In the genomic region with DNA sequence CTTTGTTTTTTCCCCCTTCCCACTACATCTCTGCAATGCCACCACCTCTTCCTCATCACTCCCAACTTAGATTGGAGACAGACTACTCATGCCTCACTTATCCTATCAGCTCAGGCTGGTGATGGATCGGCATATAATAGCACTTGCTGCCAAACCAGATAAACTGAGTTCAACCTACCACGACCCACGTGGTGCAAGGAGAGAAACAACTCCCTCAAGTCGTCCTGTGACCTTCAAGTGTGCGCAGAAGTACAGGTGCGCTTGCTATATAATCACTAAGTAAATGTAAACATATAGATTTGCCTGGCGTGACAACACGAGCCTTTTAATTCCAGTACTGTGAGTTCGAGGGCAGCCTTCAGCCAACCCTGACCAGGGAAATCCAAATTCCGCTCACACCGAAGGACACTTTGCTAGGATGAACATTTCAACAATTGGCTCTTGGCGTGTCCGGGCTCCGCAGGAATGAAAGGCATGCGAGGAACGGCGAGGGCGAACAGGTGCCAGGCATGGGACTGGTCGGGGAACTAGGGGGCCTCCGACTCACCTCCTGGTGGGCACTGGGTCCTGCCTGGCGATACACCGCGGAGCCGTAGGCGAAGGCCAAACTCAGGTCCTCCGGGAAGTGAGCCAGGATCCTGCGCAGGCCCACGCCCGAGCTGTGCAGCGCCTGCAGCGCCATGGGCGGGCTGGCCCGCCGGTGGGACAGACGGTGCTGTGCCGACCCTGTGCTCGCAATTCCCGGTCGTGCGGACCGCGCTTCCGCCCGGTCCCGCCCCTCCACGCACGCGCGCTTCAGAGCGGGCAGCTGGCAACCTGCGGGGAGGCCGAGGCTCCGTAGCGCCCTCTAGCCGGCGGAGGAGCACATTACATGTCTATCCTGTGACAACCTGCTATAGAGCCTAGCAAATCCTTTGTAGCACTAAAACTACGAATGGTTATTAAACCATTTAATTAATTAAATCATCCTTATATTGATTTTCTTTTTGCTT, we compare ENCODE assay signal across 8 mouse cellular contexts. TPM values are rescaled to one million over a fixed set of nuclear protein-coding genes. Genes with fewer than 3 reads are reported as not detected.
DNase-seq lines count a peak whose midpoint lies in the region; ATAC-seq and TF ChIP-seq lines count a peak whose summit lies in the region.

A gene (minus strand): TSS at position 774 of the 992 bp plus-strand sequence.

- H3K4me2 ChIP-seq in hindbrain, postnatal 0 days (ENCODE audit: low read depth, low read length) = peak within 1 kb of the TSS; percentile 79

- no peaks in the 10 kb centered on the region for H3K27me3 ChIP-seq in hindbrain, postnatal 0 days (ENCODE audit: insufficient read depth, low read length)

- TF ChIP-seq CTCF in cortical plate, adult 2 months (IDR thresholded peaks at IDR 0.05; ENCODE audit: extremely low read depth, insufficient read depth, low read length) = peak; percentile 89
- TF ChIP-seq CTCF in hindbrain, postnatal 0 days (IDR thresholded peaks at IDR 0.05; ENCODE audit: low read depth) = peak; percentile 86

- no peaks in the 10 kb centered on the region for H3K9me3 ChIP-seq in hindbrain, postnatal 0 days (ENCODE audit: low read length)

- WGBS in hindbrain, postnatal 0 days = under 1% methylated on average over 57 of the region's 57 CpGs

- peak; percentile 96 for ATAC-seq in hindbrain, postnatal 0 days
- peak; percentile 100 for ATAC-seq in megakaryocyte, adult 5-6 weeks (ENCODE audit: poor library complexity, severe bottlenecking)

- peak; percentile 89 to 94 for DNase-seq in adrenal gland, adult (ENCODE audit: inconsistent age in 2 of 2, low spot score in 1 of 2)
- peak; percentile 57 to 72 for DNase-seq in gastrocnemius, adult 8-10 months (ENCODE audit: low spot score in 2 of 2)
- peak; percentile 94 for DNase-seq in hindbrain, postnatal 0 days (ENCODE audit: low spot score)
- peak; percentile 59 to 69 for DNase-seq in left cerebral cortex, adult 8-10 months (ENCODE audit: low spot score in 2 of 2)
- peak; percentile 88 for DNase-seq in right cerebral cortex, adult 18-20 months
- DNase-seq in urinary bladder, postnatal 10 days (ENCODE audit: low spot score) = peak; percentile 45

- H3K4me1 ChIP-seq in cortical plate, adult 2 months (ENCODE audit: control insufficient read depth, insufficient read depth, low read length) = no peaks in the 10 kb centered on the region
- peaks cover 11% of the 10 kb centered on the region for H3K4me1 ChIP-seq in hindbrain, postnatal 0 days (ENCODE audit: insufficient read depth, low read length)

- peak within 1 kb of the TSS; percentile 59 for H3K4me3 ChIP-seq in cortical plate, adult 2 months (ENCODE audit: insufficient read depth, low read length)
- peak within 1 kb of the TSS; percentile 95 for H3K4me3 ChIP-seq in hindbrain, postnatal 0 days (ENCODE audit: low read length)

- H3K36me3 ChIP-seq in hindbrain, postnatal 0 days (ENCODE audit: insufficient read depth, low read length) = peaks cover 9% of the 10 kb centered on the region; the same call in 1 of the 2 replicates

- peak within 1 kb of the TSS; percentile 63 for H3K9ac ChIP-seq in hindbrain, postnatal 0 days (replicated peaks; ENCODE audit: low read length)

- no peak within 1 kb of the TSS for H3K27ac ChIP-seq in cortical plate, adult 2 months (ENCODE audit: insufficient read depth, low read length)
- no peak within 1 kb of the TSS for H3K27ac ChIP-seq in hindbrain, postnatal 0 days

- TF ChIP-seq POLR2A in cortical plate, adult 2 months (IDR thresholded peaks at IDR 0.05; ENCODE audit: extremely low read depth, insufficient read depth, low read length) = 0 out of 2 replicates have a peak, but pooled peaks have one; percentile 24

RNA-seq across cellular contexts. Expression of the gene that starts here (rescaled TPM):
- polyA plus RNA-seq in cortical plate, adult 2 months (2012; rRNA removed) = 18.4 and 20.2 TPM in 2 replicates
- total RNA-seq in gastrocnemius, adult 8-10 months (2022) = 1 to 10 TPM; 6.8 to 8.8 (median 7.6) TPM
- 44.3 and 51.1 TPM in 2 replicates for total RNA-seq in hindbrain, postnatal 0 days (2014; rRNA removed)
- 47.1 and 47.7 TPM in 2 replicates for polyA plus RNA-seq in hindbrain, postnatal 0 days (2015; fragmentation: Nextera tagmentation; extraction: Ambion mirVana)
- total RNA-seq in left cerebral cortex, adult 8-10 months (2022) = 10 to 100 TPM; 20.3 to 25.4 (median 20.8) TPM
- total RNA-seq in megakaryocyte, adult 5-6 weeks (2015) = 22.9 and 24.9 TPM in 2 replicates
- 29.5 and 31.2 TPM in 2 replicates for total RNA-seq in megakaryocyte, adult 5-6 weeks (2017)
